Mouse (Mus musculus) cerebellum, adult 2 months (tissue): Measurements from ENCODE around the gene Plce1.

Source experiments
- CTCF ChIP-seq: fragments of 200-500 bp; IDR thresholded peaks from 2 replicates; pipeline ENCODE4 v1.5.1; 2011; ENCODE audit warnings: low read depth, mild to moderate bottlenecking, control low read depth, low read length, moderate library complexity, borderline replicate concordance; ENCODE audit not compliant: insufficient read depth
- POLR2A ChIP-seq: fragments of 200-500 bp; IDR thresholded peaks from 2 replicates; pipeline ENCODE4 v1.6.1; 2011; ENCODE audit warnings: low read length, control low read depth, borderline replicate concordance; ENCODE audit not compliant: insufficient read depth

DNA sequence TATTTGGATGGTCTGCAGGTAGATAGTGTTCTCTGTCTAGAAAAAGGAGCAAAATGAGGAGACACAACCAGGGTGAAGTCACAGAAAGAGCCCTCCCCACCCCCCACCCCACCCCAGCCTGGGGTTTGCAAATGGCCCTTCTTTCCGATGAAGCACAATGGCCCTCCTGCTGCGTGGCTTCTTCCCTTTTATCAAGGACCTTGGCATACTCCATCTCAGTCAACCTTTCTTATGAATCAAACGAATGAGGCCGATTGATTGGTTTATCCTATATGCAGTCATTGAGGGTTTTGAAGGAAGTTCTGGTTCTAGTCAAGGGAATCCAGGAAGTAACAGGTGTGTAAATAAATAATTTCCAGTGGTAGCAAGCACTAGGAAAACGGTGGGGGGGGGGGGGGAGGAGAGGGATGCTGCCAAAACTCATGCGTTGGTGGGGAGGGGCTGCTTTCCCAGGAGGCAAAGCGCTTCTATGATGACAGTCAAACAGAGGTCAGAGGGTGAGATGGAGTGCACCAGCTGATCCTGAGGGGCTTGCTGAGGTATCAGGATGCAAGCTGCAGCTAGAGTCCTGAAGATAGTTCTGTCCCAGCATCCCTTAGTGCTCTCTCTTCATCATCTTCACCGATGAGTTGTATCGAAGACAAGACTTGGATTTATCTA lies 27.2 kb downstream of the Plce1 start:
- TF ChIP-seq CTCF, result no peak
- TF ChIP-seq POLR2A, result no peak
